Mouse (Mus musculus) right cerebral cortex, postnatal 14 days (tissue): ENCODE results near the gene Mylk.

ENCODE experiments used
- DNase-seq: peaks from one replicate; pipeline ENCODE4 v3.0.0; 2022

The Mylk gene

GRCm38 (mm10) chr16:34917373-34917900 lies 172.4 kb downstream of the Mylk start:
- DNase-seq: no peak

DNA sequence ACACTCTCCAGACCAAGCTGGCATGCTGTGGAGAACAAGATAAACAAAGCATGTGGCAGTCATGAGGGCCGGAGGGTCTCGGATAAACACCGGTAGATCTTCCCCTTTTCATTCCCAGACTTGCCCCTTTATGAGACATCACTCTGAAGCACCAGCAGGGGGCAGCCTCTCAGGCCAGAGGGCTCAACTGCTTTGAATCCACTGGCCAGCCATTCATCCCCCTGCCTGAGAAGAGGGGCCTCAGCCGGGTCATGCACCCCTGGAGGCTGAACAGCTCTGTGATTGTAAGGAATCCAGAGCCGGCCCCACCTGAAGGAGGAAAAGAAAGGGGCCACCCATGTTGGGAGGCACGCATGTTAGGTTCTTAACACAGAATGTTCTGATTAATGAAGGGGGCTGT lies 175.2 kb downstream of the Mylk start:
- peak; percentile 37 for DNase-seq

- no peak for DNase-seq
Measured at GRCm38 (mm10) chr16:34920868-34921267, 175.9 kb downstream of the Mylk start.

GRCm38 (mm10) chr16:34921319-34921718 lies 176.3 kb downstream of the Mylk start:
- DNase-seq: no peak

- no peak for DNase-seq
Measured at GRCm38 (mm10) chr16:34923630-34924029, 178.6 kb downstream of the Mylk start.

- DNase-seq: no peak
Measured at GRCm38 (mm10) chr16:34924324-34924723, 179.3 kb downstream of the Mylk start.

DNA sequence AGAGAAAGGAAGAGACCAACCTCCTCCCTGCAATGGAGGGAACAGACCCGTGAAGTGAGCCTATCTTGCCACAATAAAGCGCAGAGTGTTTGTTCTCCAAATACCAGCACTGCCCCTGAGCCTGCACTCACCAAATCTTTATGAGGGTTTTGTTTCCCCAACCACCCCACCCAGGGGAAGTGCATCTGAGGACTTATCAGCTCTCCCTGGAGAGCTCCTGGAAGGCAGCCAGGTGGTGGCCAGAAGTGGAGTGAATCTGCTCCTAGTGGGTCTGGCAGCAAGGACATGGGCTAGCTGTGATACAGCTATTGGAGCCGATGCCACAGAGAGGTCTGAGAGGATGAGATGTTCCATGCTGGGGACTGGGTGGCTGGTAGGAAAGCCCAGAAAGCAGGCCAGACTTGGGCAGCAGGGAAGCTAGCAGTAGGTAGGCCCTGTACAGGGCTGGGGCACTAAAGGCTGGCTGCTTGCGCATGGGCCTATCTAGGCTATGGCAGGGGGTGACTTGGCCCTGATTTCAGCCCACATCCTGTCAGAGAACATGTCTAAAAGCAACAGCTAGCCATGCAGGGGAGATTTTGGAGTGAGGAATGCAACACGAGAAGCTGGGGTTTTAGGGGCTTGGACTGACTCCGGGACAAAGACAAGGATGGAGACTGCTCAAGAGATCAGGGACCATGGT lies 180.1 kb downstream of the Mylk start:
- DNase-seq: peak; percentile 32

DNA sequence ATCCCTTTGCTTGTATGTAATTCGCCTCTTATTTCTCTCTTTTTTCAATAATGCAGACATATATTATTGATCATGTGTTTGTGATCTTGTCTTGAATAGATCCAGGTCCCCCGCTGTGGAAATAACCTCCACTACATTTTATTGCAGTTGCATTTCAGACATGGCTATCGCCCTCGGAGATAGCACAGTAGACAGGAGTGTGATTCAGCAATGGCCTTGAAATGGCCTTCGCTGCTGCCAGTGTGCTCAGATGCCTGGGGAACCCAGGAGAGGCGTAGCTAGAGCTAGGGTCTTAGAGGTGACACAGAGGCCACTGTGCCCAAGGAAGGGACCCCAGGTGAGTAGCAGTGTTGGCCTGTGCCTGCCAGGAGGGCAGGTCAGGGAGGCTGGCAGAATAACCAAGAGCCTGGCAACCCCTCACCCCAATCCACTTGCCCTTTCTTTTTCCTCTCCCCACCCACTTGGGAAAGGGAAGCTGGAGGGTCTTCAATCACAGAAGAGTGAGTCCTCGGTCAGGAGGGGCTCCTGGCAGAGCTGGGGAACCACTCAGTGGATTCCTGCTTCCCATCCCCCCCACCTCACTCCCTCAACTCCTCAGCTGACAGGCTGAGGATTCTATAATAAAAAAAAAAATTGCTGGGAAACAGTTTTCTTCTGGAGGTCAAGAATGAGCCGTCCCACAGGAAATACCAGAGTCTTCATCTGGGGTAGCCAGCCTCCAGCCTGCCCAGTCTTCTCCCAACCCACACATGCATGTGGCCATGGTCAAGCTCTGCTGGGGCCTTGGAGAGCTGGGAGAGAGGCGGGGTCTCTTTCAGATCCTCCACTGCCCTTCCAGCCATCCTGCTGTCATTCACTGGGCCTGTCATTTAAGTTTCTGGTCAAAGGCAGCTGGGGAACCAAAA lies 181.8 kb downstream of the Mylk start:
- DNase-seq: no peak

DNA sequence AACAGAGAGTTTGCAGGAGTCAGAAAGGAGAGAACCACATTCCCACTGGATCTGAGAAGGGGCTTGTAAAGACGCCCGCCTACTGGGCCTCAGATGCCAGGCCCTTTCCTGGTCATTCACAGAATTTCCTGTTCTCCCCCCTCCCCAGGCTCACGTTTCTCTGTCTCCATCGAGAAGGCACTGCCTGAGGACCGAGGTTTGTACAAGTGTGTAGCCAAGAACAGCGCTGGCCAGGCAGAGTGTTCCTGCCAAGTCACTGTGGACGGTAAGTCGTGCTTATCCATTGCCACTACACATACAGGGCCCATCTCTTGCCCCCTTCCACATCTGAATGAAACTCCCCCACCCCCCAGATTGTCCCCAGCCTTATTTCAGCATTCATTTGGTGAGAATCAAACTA lies 184.7 kb downstream of the Mylk start:
- DNase-seq: no peak

GRCm38 (mm10) chr16:34930110-34930509 lies 185.1 kb downstream of the Mylk start:
- no peak for DNase-seq

- no peak for DNase-seq
Measured at GRCm38 (mm10) chr16:34931306-34931705, 186.3 kb downstream of the Mylk start.

DNA sequence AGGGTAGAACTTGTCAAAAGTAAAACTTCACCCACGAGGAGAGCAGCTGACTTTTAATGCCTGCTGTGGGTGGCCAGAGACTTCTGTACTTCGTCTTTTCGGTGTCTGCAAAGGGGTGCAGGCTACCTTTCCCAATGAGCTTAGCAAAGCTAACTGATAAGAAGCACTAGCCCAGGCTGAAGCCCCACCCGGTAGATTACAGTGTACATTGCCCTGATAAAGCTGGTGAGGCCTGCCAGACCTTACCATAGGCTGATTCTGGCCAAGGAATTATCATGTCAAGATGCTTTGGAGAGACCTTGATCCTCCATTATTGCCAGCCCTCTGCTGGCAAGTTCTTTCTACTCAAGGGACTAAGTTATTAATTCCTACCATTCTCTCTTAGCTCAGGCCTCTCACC lies 188.2 kb downstream of the Mylk start:
- no peak for DNase-seq

GRCm38 (mm10) chr16:34934486-34934885 lies 189.5 kb downstream of the Mylk start:
- no peak for DNase-seq

- DNase-seq: no peak
Measured at GRCm38 (mm10) chr16:34935514-34936338, 190.7 kb downstream of the Mylk start.

DNA sequence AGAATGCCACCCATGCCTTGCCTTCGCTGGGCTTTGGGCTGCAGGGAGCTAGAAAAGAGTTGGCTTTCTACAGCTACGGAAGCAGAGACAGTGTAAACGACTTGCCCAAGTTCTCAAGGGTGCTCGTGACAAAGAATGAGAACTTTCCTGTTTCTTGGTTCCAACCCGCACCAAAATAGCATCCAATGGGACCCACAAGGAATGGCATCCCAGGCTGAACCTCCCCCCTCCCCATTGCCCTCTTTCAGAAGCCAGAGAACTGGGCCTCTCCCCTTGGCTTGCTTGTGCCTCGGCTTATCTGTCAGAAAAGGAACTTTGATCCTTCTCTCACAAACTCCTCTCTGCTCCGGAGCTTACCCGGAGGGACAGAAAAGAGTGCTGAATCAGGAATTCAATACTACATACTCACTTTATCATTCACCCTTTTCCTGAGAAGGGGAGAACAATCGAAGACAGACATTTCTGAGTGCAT lies 191.4 kb downstream of the Mylk start:
- DNase-seq: no peak

DNA sequence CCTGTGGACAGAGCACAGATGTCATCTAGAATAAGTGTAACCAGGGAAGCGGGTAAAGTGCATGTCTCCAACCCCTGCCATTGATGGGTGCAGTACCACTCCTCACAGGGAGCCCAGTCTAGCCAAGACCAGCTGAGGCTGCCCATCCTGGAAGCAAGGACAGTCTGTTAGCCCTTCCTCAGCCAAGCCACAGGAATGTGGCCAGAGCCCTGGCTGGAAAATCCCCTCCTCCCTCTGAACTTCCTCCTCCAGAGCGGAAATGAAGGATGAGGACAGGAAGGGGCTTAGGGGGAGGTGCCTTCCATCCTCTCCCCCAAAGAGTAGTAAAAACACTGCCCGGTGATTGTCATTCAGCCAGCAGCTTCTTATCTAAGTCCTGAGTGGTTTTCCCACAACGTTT lies 192.6 kb downstream of the Mylk start:
- no peak for DNase-seq

DNA sequence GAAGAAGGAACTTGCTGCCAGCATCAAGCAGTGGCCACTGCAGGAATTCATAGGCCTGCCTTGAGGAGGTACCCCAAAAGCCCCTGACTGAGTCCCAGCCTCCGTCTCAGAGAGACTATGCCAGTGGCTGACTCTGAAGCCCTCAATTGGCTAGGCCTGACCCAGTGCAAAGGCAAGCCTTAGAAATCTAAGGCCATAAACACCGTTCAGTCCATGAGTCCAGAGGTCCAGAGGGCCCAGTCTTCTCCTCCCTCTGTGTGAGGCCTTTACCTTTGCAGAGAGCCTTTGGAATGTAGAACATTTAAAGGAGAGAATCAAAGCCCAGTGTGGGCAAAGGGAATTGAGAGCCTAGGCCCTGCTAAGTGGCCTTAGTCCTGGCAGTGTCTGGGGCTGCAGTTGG lies 193.2 kb downstream of the Mylk start:
- no peak for DNase-seq

DNA sequence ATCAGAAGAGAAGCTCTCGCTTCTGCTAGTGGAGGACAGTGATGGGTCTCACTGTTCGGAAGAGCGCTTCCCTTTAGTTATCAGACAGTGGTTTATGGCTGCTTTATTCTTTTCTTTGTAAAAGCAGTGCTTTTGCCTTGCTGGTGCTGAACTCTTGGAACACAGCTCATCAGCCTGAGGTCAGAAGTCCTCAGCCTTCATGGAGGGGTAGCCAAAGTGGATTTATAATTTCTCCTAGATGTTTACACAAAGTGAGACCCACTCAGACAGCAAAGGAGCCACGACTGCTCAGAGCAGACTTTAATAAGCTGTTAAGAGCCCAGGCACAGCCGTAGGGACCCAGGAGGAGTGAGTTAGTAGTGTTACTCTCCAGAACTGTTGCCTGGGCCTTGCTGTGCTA lies 194.9 kb downstream of the Mylk start:
- DNase-seq: no peak

- no peak for DNase-seq
Measured at GRCm38 (mm10) chr16:34940363-34940762, 195.4 kb downstream of the Mylk start.

DNA sequence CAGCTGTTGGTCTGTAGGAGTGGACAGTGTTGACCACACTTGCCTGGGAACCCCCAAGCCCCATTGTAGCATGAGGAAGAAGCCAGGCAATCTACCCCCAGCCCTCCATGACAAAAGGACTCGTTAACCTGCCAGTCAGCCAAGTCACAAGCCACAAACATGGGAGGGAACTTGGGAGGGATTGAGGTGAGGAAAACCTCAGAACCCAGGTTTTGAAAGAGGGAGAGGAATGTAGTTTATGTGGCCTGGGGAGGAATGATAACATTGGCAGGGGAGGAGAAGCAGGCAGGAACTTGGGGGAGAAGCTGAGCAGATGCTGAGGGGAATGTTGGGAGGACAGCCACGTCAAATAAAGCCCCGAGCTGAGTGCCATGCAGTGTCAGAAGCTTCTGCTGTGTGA lies 196.9 kb downstream of the Mylk start:
- DNase-seq: no peak

DNA sequence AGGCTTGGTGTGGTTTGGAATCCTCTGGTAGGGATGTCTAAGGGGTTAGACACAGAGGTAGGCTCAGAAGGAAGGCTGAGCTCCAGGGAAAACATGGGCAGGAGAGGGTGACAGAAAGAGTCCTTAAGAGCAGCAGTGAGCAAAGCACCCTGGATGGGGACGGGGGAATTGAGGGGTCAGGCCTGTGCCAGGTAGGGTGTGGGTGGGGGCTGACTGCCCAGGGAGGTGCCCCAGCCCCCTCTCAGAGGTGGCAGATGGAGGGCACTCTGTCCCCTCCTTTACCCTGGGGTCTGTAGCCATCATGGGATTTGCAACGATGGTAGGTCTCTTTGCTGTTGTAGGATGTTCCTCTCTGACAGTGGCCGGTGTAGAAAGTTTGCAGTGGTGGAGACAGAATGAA lies 201.3 kb downstream of the Mylk start:
- no peak for DNase-seq

GRCm38 (mm10) chr16:34950935-34951334 lies 205.9 kb downstream of the Mylk start:
- no peak for DNase-seq

DNA sequence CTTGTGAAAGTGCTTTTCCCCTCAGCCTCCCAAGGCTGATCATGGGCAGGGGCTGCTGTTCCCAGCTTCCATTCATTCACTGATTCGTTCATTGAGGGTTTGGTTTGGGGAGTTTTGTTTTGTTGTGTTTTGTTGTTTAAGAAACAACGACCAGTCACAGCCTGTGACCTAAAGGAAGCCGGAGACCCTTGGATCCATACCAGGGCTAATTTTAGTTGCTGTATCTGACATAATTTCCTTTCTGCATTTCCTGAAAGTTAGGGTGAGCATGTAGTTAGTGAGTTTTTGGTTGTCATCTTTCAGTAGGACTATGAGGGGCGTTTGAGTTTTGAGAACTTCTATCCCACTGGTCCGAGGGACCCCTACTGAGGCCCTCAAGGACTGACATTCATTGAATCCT lies 207.2 kb downstream of the Mylk start:
- no peak for DNase-seq
